Mouse (Mus musculus) liver, embryonic 16.5 days (tissue): Measurements from ENCODE around the gene Efcab9. TPM values are rescaled to one million over a fixed set of nuclear protein-coding genes. Genes with fewer than 3 reads are reported as not detected.

Source experiments
- ATAC-seq: fragments of 200-750 bp; cut with Nextera tagmentation; 2 replicates; pipeline ENCODE4 v1.8.0; 2017; ENCODE audit warnings: low read depth, mild to moderate bottlenecking, moderate number of reproducible peaks, moderate library complexity
- H3K27ac ChIP-seq: fragments of 300-500 bp; sonication (generic); 2 replicates; pipeline ENCODE4 v1.5.1; 2014; ENCODE audit warnings: mild to moderate bottlenecking, low read length
- H3K27me3 ChIP-seq: fragments of 300-500 bp; sonication (generic); 2 replicates; pipeline ENCODE4 v1.6.1; 2014; ENCODE audit warnings: low read depth, low read length, mixed read lengths; ENCODE audit not compliant: control insufficient read depth, insufficient read depth
- H3K36me3 ChIP-seq: fragments of 300-500 bp; sonication (generic); 2 replicates; pipeline ENCODE4 v1.6.1; 2014; ENCODE audit warnings: mild to moderate bottlenecking; ENCODE audit not compliant: control insufficient read depth, insufficient read depth
- H3K4me1 ChIP-seq: fragments of 300-500 bp; sonication (generic); 2 replicates; pipeline ENCODE4 v1.6.1; 2014; ENCODE audit warnings: low read depth, low read length, mixed read lengths; ENCODE audit not compliant: control insufficient read depth
- H3K4me2 ChIP-seq: fragments of 300-500 bp; sonication (generic); 2 replicates; pipeline ENCODE4 v1.6.1; 2014; ENCODE audit warnings: low read depth, low read length, mixed read lengths
- H3K4me3 ChIP-seq: fragments of 300-500 bp; sonication (generic); 2 replicates; pipeline ENCODE4 v1.5.1; 2014; ENCODE audit warnings: low read depth, mild to moderate bottlenecking, low read length
- H3K9ac ChIP-seq: fragments of 300-500 bp; sonication (generic); 2 replicates; pipeline ENCODE4 v1.6.1; 2014; ENCODE audit warnings: low read depth, low read length
- H3K9me3 ChIP-seq: fragments of 300-500 bp; sonication (generic); replicated peaks from 2 replicates; pipeline ENCODE4 v1.6.1; 2016; ENCODE audit warnings: low read length; ENCODE audit not compliant: control insufficient read depth
- WGBS: fragments of 180-500 bp; shearing (Covaris S2); extraction: QIAGEN DNeasy Blood & Tissue Kit; methylation state at CpG from one replicate; pipeline ENCODE4 v1.1.7; 2014; ENCODE audit not compliant: insufficient replicate concordance; 5-methylcytosine and 5-hydroxymethylcytosine counted together
- polyA plus RNA-seq: library from polyadenylated mRNA; unstranded; fragments of >200 nt; fragmentation: Nextera tagmentation; extraction: Ambion mirVana; gene quantifications from 2 replicates; pipeline ENCODE4 v1.2.1, GENCODE M21; 2015

The Efcab9 gene
- polyA plus RNA-seq, 1 experiment from 2014 or later: 0.34 TPM

DNA sequence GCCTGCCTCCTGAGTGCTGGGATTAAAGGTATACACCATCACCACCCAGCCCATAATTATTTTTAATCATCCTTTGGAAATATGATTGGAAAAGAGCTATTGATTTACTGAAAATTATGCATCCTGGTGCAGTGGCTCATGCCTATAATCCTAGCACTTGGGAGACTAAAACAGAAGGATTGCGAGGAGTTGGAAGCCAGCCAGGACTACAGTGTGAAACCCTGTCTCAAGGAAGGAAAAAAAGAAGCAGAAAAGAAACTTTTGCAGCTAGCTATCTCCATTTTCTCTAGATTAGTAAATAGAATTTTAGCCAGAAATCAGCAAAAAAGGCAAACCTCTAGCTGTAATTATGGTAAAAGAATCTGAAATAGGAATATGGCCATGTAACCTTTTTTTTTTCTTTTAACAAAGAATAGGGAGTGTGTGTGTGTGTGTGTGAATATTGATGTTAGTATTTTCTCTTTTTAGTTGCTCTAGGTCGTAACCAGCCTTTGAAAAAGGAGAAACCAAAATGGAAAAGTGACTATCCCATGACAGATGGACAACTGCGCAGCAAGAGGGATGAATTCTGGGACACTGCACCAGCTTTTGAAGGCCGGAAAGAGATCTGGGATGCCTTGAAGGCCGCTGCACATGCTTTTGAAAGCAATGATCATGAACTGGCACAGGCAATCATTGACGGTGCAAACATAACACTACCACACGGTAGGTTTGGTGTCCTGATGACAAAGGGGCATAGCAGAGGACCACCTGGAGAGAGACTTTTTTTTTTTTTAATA, 32.9 kb downstream of the Efcab9 start:
- Histone ChIP-seq H3K27ac (no peak overlapping the region), H3K9ac (no peak overlapping the region), H3K9me3 (no peaks in the 10 kb centered on the region), H3K36me3 (no peaks in the 10 kb centered on the region), H3K4me3 (no peak overlapping the region), H3K4me1 (no peaks in the 10 kb centered on the region), H3K27me3 (no peaks in the 10 kb centered on the region), H3K4me2 (no peak overlapping the region)
- WGBS: 82% methylated on average over 7 of the region's 7 CpGs
- ATAC-seq: no peak

DNA sequence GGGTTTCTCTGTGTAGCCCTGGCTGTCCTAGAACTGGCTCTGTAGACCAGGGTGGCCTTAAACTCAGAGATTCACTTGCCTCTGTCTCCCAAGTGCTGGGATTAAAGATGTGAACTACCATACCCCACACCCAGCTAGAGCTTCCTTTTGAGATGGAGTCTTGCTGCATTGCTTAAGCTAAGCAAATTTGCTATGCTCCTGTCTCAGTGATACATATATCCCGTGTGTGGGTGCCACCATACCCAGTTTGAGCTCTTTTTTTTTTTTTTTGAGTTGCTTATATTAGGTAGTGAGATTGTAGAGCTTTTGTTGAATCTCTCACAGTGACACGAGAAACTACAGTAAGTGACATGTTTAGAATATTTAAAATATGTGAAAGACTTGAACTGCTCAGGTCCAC, 36.6 kb downstream of the Efcab9 start:
- no peak overlapping the region for H3K4me2 ChIP-seq
- no peak overlapping the region for H3K4me3 ChIP-seq
- no peaks in the 10 kb centered on the region for H3K36me3 ChIP-seq
- H3K9ac ChIP-seq: no peak overlapping the region
- no peaks in the 10 kb centered on the region for H3K4me1 ChIP-seq
- ATAC-seq: no peak
- no peaks in the 10 kb centered on the region for H3K27me3 ChIP-seq
- no peaks in the 10 kb centered on the region for H3K9me3 ChIP-seq
- H3K27ac ChIP-seq: no peak overlapping the region
- WGBS: 62% methylated on average over 2 of the region's 2 CpGs

DNA sequence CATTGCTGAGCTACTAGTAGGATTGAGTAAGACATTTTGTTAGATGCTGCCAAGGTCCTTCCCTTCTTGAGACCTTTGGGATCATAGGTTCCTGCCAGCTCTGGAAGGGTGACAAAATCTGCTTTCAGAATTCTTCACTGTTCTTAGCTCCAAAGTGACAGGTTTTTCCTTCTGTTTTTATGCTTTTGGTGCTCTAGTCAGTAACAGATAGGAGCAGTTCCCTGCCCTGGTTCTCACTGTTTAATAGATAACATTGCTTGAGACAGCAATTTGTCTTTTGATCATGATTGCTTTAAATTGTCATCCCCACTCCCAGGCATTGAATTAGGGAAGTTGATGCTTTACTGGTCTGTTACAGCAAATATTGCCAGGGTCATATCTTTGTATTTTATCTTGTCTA, 38.6 kb downstream of the Efcab9 start:
- Histone ChIP-seq H3K9ac (no peak overlapping the region), H3K9me3 (no peaks in the 10 kb centered on the region), H3K4me1 (peaks cover 2% of the 10 kb centered on the region; the same call in 1 of the 2 replicates), H3K4me2 (no peak overlapping the region), H3K27me3 (no peaks in the 10 kb centered on the region), H3K4me3 (no peak overlapping the region), H3K27ac (no peak overlapping the region), H3K36me3 (no peaks in the 10 kb centered on the region)
- ATAC-seq: no peak

GRCm38 (mm10) chr11:32491079-32491478, 40.8 kb downstream of the Efcab9 start:
- ATAC-seq: no peak
- H3K27me3 ChIP-seq: no peaks in the 10 kb centered on the region
- H3K4me3 ChIP-seq: no peak overlapping the region
- H3K9me3 ChIP-seq: no peaks in the 10 kb centered on the region
- H3K9ac ChIP-seq: no peak overlapping the region
- no peak overlapping the region for H3K27ac ChIP-seq
- 74% methylated on average over 2 of the region's 2 CpGs for WGBS
- no peak overlapping the region for H3K4me2 ChIP-seq
- H3K36me3 ChIP-seq: no peaks in the 10 kb centered on the region
- H3K4me1 ChIP-seq: peaks cover 2% of the 10 kb centered on the region; the same call in 1 of the 2 replicates

- H3K4me1 ChIP-seq: peaks cover 2% of the 10 kb centered on the region; the same call in 1 of the 2 replicates
- H3K4me2 ChIP-seq: no peak overlapping the region
- H3K27ac ChIP-seq: no peak overlapping the region
- ATAC-seq: no peak
- H3K9ac ChIP-seq: no peak overlapping the region
- no peak overlapping the region for H3K4me3 ChIP-seq
- H3K9me3 ChIP-seq: no peaks in the 10 kb centered on the region
- 55% methylated on average over 5 of the region's 5 CpGs for WGBS
- H3K27me3 ChIP-seq: no peaks in the 10 kb centered on the region
- H3K36me3 ChIP-seq: no peaks in the 10 kb centered on the region
Observed at GRCm38 (mm10) chr11:32488808-32489670, 42.8 kb downstream of the Efcab9 start.

- Histone ChIP-seq H3K9ac (no peak overlapping the region), H3K27ac (no peak overlapping the region), H3K36me3 (no peaks in the 10 kb centered on the region), H3K4me2 (no peak overlapping the region), H3K4me1 (peaks cover 2% of the 10 kb centered on the region; the same call in 1 of the 2 replicates), H3K4me3 (no peak overlapping the region), H3K27me3 (no peaks in the 10 kb centered on the region), H3K9me3 (no peaks in the 10 kb centered on the region)
- ATAC-seq: no peak
Observed at GRCm38 (mm10) chr11:32488344-32488743, 43.5 kb downstream of the Efcab9 start.

DNA sequence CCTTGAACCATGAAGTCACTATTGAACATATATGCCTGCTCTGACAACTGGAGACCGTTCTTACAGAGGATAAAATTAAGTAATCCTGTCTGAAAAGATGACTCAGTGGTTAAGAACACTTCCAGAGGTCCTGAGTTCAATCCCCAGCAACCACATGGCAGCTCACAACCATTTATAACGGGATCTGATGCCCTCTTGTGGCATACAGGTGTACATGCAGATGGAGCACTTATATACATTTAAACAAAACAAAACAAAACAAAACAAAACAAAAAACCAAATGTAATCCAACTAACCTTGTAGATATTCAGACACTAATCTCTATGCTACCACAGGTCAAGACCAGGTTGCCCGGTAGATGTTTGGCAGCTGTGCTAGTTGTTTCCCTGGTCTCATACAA, 44.4 kb downstream of the Efcab9 start:
- H3K27ac ChIP-seq: no peak overlapping the region
- H3K9ac ChIP-seq: no peak overlapping the region
- no peaks in the 10 kb centered on the region for H3K9me3 ChIP-seq
- ATAC-seq: no peak
- H3K36me3 ChIP-seq: no peaks in the 10 kb centered on the region
- no peak overlapping the region for H3K4me2 ChIP-seq
- 67% methylated on average over 3 of the region's 3 CpGs for WGBS
- H3K27me3 ChIP-seq: no peaks in the 10 kb centered on the region
- peaks cover 2% of the 10 kb centered on the region; the same call in 1 of the 2 replicates for H3K4me1 ChIP-seq
- H3K4me3 ChIP-seq: no peak overlapping the region

DNA sequence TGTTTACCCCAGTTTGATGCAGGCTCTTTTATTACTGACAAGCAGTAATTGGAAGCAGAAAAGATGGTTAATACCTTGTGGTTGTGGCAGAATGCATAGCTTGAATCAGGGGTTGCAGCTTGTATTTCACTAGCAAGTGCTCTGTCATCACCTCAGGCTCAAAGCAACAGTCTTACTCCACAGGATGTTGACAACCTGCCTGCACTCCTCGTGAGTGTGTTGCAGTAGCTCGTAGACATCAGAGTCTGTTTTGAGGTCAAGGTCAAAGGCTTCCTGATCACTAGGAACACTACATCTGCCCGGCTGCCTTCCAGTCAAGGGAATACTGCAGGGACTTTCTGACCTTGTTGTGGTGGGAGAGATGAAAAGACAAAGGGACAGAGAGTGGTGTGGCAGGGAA, 45.3 kb downstream of the Efcab9 start:
- Histone ChIP-seq H3K9ac (no peak overlapping the region), H3K27me3 (no peaks in the 10 kb centered on the region), H3K9me3 (no peaks in the 10 kb centered on the region), H3K27ac (no peak overlapping the region), H3K4me2 (no peak overlapping the region), H3K4me3 (no peak overlapping the region), H3K36me3 (no peaks in the 10 kb centered on the region), H3K4me1 (peaks cover 2% of the 10 kb centered on the region; the same call in 1 of the 2 replicates)
- 40% methylated on average over 3 of the region's 3 CpGs for WGBS
- no peak for ATAC-seq

- peaks cover 2% of the 10 kb centered on the region; the same call in 1 of the 2 replicates for H3K4me1 ChIP-seq
- no peaks in the 10 kb centered on the region for H3K9me3 ChIP-seq
- WGBS: 36% methylated on average over 3 of the region's 3 CpGs
- H3K4me3 ChIP-seq: no peak overlapping the region
- H3K36me3 ChIP-seq: no peaks in the 10 kb centered on the region
- H3K27ac ChIP-seq: no peak overlapping the region
- no peak overlapping the region for H3K9ac ChIP-seq
- H3K27me3 ChIP-seq: no peaks in the 10 kb centered on the region
- no peak overlapping the region for H3K4me2 ChIP-seq
- no peak for ATAC-seq
Observed at GRCm38 (mm10) chr11:32485290-32485689, 46.6 kb downstream of the Efcab9 start.
